Mouse (Mus musculus) left cerebral cortex, postnatal 36 days (tissue): ENCODE data around the gene Tmem176a. TPM values are rescaled to one million over a fixed set of nuclear protein-coding genes. Genes with fewer than 3 reads are reported as not detected.
"Not testable (repeated sequence)": the region's sequence is repeated elsewhere in the genome, so short reads cannot be mapped to it uniquely, and the experiment has no call there.

Source experiments
- DNase-seq, 2 experiments: peaks; one replicate each; pipeline ENCODE4 v3.0.0; 2021 to 2022; ENCODE audit warnings: low spot score in 2 of 2, mixed read lengths in 1 of 2
- intact Hi-C: fragments of 180-260 bp; cut with DNase I; formaldehyde crosslinking; loops from one replicate; pipeline ENCODE4 v1.15.1; 2025
- total RNA-seq, 2 experiments: library from RNA; stranded (reverse); gene quantifications; 2 replicates each; pipeline ENCODE4 v1.2.3; 2021

Gene Tmem176a
- 10 to 100 TPM; 29.4 to 31.1 TPM for total RNA-seq

GRCm38 (mm10) chr6:48840371-48840969 is at the start of gene Tmem176a:
Gene Tmem176a, plus strand, starts transcription at chr6:48840919.
- DNase-seq: no peak
- intact Hi-C loops: no loop called here

- intact Hi-C loops: no loop called here
- no peak for DNase-seq
These were observed 38.8 kb upstream of the Tmem176a start for GRCm38 (mm10) chr6:48801897-48802296.

GRCm38 (mm10) chr6:48803406-48804051 is 37.2 kb upstream of the Tmem176a start:
- no peak for DNase-seq
- intact Hi-C loops: no loop called here

GRCm38 (mm10) chr6:48804346-48804745 is 36.4 kb upstream of the Tmem176a start:
- no peak for DNase-seq
- intact Hi-C loops: no loop called here

GRCm38 (mm10) chr6:48806746-48807145 is 34.0 kb upstream of the Tmem176a start:
- intact Hi-C loops: no loop called here
- no peak for DNase-seq

- intact Hi-C loops: no loop called here
- no peak for DNase-seq
These were observed 31.1 kb upstream of the Tmem176a start for GRCm38 (mm10) chr6:48809494-48810219.

GRCm38 (mm10) chr6:48815013-48815412 is 25.7 kb upstream of the Tmem176a start:
- intact Hi-C loops: loop anchor here (5.0 kb wide), 2 partner anchors 42 to 97 kb away; no protein-coding TSS in a partner anchor
- DNase-seq: no peak

- DNase-seq: peak; percentile 47 to 53
- intact Hi-C loops: loop anchor here (2.0 to 5.0 kb wide), 3 partner anchors 39 to 137 kb away; no protein-coding TSS in a partner anchor
These were observed 22.9 kb upstream of the Tmem176a start for GRCm38 (mm10) chr6:48817815-48818214.

- intact Hi-C loops: not testable (repeated sequence)
These were observed 18.5 kb upstream of the Tmem176a start for GRCm38 (mm10) chr6:48821991-48822785.

GRCm38 (mm10) chr6:48825016-48825415 is 15.7 kb upstream of the Tmem176a start:
- intact Hi-C loops: no loop called here
- DNase-seq: no peak

More at GRCm38 (mm10) chr6:48821991-48822785, 18.5 kb upstream of the Tmem176a start:
- DNase-seq: not testable (repeated sequence)

GRCm38 (mm10) chr6:48828976-48829375 is 11.7 kb upstream of the Tmem176a start:
- intact Hi-C loops: no loop called here
- DNase-seq: no peak

- intact Hi-C loops: no loop called here
- no peak for DNase-seq
These were observed 11.1 kb upstream of the Tmem176a start for GRCm38 (mm10) chr6:48829651-48830050.

- DNase-seq: no peak
- intact Hi-C loops: no loop called here
These were observed 10.5 kb upstream of the Tmem176a start for GRCm38 (mm10) chr6:48830241-48830640.

- intact Hi-C loops: no loop called here
- no peak for DNase-seq
These were observed 9.6 kb upstream of the Tmem176a start for GRCm38 (mm10) chr6:48831141-48831540.

- intact Hi-C loops: no loop called here
- no peak for DNase-seq
These were observed 8.3 kb upstream of the Tmem176a start for GRCm38 (mm10) chr6:48832426-48832825.

- no peak for DNase-seq
- intact Hi-C loops: no loop called here
These were observed 7.2 kb upstream of the Tmem176a start for GRCm38 (mm10) chr6:48833515-48833914.

- intact Hi-C loops: no loop called here
- no peak for DNase-seq
These were observed 5.5 kb upstream of the Tmem176a start for GRCm38 (mm10) chr6:48835241-48835640.

GRCm38 (mm10) chr6:48836146-48836545 is 4.6 kb upstream of the Tmem176a start:
- DNase-seq: no peak
- intact Hi-C loops: no loop called here

GRCm38 (mm10) chr6:48837516-48837915 is 3.2 kb upstream of the Tmem176a start:
- no peak for DNase-seq
- intact Hi-C loops: no loop called here
